Mouse (Mus musculus) cerebellum, postnatal 4 days (tissue): ENCODE results near the gene Bbs9.

Experiments
- DNase-seq, 2 experiments: peaks; one replicate each; pipeline ENCODE4 v3.0.0; 2022; ENCODE audit warnings: low spot score in 2 of 2, mixed read lengths in 1 of 2

Bbs9 gene

GRCm38 (mm10) chr9:22532810-22533447, 57.4 kb downstream of the Bbs9 start:
- DNase-seq = peak in 1 of 2 experiments; percentile 11

GRCm38 (mm10) chr9:22537767-22538373, 62.4 kb downstream of the Bbs9 start:
- DNase-seq = no peak

GRCm38 (mm10) chr9:22539546-22539945, 64.0 kb downstream of the Bbs9 start:
- DNase-seq = no peak

- DNase-seq = no peak
Measured at GRCm38 (mm10) chr9:22541130-22541529, 65.6 kb downstream of the Bbs9 start.

GRCm38 (mm10) chr9:22543467-22543866, 68.0 kb downstream of the Bbs9 start:
- DNase-seq = no peak

- DNase-seq = no peak
Measured at GRCm38 (mm10) chr9:22544349-22545341, 69.1 kb downstream of the Bbs9 start.

GRCm38 (mm10) chr9:22551273-22551672, 75.8 kb downstream of the Bbs9 start:
- DNase-seq = no peak

- DNase-seq = no peak
Measured at GRCm38 (mm10) chr9:22556076-22556475, 80.6 kb downstream of the Bbs9 start.

- DNase-seq = peak; percentile 52 to 66
Measured at GRCm38 (mm10) chr9:22557467-22557866, 82.0 kb downstream of the Bbs9 start.

- no peak for DNase-seq
Measured at GRCm38 (mm10) chr9:22563612-22564347, 88.3 kb downstream of the Bbs9 start.

- DNase-seq = no peak
Measured at GRCm38 (mm10) chr9:22567726-22568125, 92.2 kb downstream of the Bbs9 start.

GRCm38 (mm10) chr9:22576426-22577139, 101.1 kb downstream of the Bbs9 start:
- DNase-seq = no peak

- no peak for DNase-seq
Measured at GRCm38 (mm10) chr9:22578266-22578665, 102.8 kb downstream of the Bbs9 start.

GRCm38 (mm10) chr9:22584221-22584620, 108.7 kb downstream of the Bbs9 start:
- no peak for DNase-seq

- no peak for DNase-seq
Measured at GRCm38 (mm10) chr9:22593032-22593431, 117.5 kb downstream of the Bbs9 start.

GRCm38 (mm10) chr9:22596650-22597049, 121.1 kb downstream of the Bbs9 start:
- no peak for DNase-seq

- DNase-seq = no peak
Measured at GRCm38 (mm10) chr9:22613271-22613824, 137.8 kb downstream of the Bbs9 start.

- DNase-seq = no peak
Measured at GRCm38 (mm10) chr9:22619245-22619644, 143.7 kb downstream of the Bbs9 start.

GRCm38 (mm10) chr9:22624966-22625365, 149.5 kb downstream of the Bbs9 start:
- peak; percentile 28 to 44 for DNase-seq

GRCm38 (mm10) chr9:22626014-22626413, 150.5 kb downstream of the Bbs9 start:
- DNase-seq = no peak

- DNase-seq = no peak
Measured at GRCm38 (mm10) chr9:22627912-22628311, 152.4 kb downstream of the Bbs9 start.
